Mouse (Mus musculus): ENCODE data around the gene Klf12. TPM values are rescaled to one million over a fixed set of nuclear protein-coding genes. Genes with fewer than 3 reads are reported as not detected.
A peak's percentile ranks its signal among the peaks of the same experiment; 100 is the strongest.

Klf12 gene
- 10 to 100 TPM in 3 of 4 experiments, 1 to 10 TPM in 1; 9.4 to 13.8 (median 12.7) TPM for total RNA-seq (2022)

DNA sequence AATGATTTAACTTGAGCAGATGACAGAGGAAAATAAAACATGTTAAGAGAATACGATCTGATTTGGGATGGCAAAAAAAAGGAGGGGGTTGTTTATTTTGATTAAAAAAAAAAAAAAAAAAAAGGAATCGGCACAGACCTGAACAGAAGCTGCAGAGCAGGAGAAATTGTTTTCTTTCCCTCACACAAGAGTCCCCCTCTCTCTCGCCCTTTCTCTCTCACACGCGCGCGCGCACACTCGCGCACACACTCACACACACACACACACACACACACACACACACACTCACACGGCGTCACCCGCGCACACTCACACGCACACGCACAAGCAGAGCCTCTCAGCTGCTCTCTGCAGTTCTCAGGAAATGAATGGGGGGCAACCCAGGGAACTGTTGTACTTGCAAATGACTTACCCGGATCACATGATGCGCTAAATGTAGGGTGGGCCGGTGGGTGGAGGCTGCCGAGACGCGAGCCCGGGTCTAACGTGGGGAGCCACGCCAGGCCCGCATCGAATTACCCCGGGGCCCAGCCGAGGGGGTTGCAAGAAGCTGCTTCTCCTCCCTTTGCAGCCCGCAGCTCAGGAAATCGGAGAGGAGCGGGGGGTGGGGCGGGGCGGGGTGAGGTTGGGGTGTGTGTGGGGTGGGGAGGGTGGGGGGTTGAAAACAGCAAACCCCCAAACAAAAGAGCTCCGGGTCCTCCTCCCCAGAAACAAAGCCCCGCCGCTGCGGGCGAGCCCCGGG lies at the start of gene Klf12:
Gene Klf12, minus strand, starts transcription at position 561 of the 742 bp plus-strand sequence.
- DNase-seq (ENCODE audit: low spot score in 2 of 2): peak; percentile 68 to 85

DNA sequence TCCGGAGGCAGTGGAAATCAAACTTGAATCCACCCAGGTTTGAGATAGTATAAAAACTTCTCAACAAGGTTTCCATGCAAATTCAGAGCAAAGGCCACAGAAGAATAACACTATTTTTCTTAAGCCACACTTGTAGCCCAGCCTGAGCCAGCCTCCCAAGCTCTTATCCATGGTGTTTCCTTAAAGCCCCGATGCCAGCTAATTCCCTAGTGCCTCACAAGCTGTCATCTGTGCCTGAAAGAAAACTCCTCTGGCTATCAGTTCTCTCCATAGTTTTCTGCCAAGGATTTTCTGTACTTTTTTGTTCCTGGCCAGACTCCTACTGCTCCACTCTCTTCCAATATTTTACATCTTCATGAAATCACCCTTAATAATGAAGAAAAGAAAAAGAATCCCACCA lies 48.9 kb upstream of the Klf12 start:
- peak in 1 of 2 experiments; percentile 5 for DNase-seq (ENCODE audit: low spot score in 2 of 2)

DNA sequence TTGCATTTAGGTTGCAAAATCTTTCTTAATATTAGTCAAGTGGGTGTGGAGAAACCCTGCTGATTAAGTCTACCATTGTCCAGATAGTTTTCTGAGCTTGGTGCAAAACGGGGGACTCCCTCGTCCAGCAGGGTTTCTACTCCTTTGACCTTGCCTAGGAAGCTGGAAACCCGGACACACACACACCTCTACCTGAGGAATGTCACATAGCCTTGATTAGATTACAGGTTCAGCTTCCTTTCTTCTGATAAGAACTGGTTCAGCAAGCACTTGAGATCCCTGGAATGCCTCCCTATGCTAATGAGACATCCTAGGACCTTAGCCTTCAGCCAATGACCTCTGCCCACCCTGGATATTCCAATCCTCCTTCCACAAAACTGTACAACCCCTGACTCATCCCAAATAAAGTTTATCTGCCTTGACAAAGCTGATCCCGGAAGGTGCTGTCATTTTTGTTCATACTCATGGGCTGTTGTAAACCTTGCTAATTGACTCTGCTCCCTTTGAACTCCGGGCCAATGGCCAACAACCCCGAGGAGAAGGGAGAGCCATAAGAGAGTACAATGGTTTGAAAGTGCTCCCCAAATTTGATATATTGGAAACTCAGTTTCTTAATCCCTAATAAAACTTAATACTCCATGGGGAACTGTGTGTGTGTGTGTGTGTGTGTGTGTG lies 44.3 kb upstream of the Klf12 start:
- DNase-seq (ENCODE audit: low spot score in 2 of 2): no peak

DNA sequence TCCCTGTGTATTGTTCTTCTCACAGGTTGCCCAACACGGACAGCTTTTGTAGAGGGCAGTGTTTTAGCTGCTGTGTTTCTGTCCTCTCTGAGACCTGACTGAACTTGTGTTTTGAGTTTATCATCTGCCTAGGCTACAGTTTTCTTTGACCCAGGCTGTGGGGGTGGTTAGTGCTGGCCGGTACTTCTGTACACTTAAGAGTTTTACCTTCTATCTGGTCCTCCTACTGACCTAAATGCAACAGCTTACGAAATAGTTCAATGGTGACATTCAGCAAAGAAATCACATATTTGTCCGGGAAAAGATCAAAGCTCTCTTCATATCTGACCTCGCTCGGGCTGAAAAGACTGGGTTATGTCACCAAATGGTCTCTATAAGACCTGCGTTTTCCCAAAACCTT lies 39.8 kb upstream of the Klf12 start:
- DNase-seq (ENCODE audit: low spot score in 2 of 2): no peak

DNA sequence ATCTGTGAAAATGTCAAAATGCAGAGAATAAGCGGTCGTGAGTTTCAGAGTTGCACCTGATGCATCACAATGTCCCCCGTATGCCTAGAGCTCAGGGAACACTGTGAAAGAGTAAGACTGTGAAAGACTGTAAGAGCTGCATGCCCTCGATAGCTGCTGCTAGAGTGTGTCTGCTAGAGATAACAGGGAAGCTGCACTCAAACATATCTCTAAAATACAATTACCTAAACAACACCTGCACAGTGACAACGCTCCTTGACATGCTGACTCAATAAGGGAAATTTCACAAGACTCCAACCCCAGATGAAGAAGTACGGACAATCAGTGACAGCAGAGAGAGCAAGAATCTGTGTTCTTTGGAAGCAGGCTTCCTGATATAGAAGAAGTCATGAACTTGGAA lies 37.5 kb upstream of the Klf12 start:
- DNase-seq (ENCODE audit: low spot score in 2 of 2): no peak

DNA sequence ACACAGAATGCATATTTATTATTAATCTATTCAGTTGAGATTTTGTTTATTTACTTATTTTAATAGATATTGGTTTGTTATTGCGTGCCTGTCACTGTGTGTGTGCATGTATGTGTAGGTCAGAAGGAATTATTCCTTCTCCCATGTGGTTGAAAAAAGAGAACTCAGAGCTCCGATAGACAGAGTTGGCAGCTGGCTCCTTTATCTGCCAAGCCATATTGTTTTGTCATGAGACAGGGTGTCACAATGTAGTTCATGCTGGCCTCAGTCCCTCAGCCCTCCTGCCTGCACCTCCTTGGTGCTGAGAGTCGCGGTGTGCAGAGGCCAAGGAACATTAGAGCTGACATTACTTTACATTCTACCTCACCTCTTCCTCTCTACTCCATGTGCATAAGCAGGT lies 32.3 kb upstream of the Klf12 start:
- DNase-seq (ENCODE audit: low spot score in 2 of 2): no peak

DNA sequence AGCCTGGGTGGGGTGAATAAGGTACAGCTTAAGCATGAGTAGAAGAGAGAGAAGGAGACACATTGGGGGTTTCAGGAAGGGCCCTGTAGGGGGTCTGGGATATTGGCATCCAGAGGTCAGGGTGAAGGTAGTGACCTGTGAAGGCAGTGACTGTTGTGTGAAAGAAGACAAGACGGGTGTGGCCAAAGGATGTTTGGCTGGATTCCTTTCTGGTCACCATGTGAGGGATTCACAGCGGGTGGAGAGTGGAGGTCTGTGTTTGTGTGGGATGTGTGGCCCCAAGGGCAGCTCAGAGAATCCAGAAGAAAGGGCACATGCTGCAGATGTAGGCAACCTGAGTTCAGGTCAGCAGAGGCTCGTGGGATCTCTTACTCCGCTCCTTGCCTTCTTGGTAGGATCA lies 29.6 kb upstream of the Klf12 start:
- no peak for DNase-seq (ENCODE audit: low spot score in 2 of 2)

DNA sequence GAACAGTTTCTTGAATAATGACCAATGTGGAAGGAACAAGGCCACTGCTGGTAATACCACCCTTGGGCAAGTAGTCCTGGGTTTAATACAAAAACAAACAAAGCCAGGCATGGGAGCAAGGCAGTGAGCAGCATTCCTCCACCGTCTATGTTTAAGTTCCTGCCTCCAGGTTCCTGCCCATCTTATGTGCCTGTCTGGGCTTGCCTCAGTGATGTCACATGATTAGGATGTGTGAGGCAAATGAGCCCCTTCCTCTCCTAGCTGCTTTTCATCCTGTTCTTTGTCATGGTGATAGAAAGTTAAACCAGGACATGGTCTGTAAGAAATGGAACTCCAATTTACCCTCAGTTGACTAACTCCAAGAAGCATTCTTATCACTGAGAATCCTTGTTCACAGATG lies 16.4 kb upstream of the Klf12 start:
- no peak for DNase-seq (ENCODE audit: low spot score in 2 of 2)

DNA sequence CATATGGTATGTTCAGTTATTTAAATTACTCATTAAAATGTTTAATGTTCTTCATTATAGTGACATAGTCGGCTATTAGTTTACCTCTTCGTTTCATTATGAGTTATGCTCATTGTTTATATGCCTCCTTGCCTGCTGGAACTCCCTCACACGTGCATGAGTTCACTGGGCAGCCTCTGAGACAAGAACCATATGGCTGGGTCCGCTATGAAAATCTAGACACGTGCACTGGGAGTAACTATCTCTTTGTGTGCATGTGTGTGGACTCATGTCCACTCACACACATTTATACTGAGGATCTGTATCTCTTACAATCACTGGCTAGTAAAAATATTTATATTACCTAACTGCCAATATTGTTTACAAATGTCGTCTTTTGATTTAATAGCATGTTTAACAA lies 14.4 kb upstream of the Klf12 start:
- no peak for DNase-seq (ENCODE audit: low spot score in 2 of 2)

DNA sequence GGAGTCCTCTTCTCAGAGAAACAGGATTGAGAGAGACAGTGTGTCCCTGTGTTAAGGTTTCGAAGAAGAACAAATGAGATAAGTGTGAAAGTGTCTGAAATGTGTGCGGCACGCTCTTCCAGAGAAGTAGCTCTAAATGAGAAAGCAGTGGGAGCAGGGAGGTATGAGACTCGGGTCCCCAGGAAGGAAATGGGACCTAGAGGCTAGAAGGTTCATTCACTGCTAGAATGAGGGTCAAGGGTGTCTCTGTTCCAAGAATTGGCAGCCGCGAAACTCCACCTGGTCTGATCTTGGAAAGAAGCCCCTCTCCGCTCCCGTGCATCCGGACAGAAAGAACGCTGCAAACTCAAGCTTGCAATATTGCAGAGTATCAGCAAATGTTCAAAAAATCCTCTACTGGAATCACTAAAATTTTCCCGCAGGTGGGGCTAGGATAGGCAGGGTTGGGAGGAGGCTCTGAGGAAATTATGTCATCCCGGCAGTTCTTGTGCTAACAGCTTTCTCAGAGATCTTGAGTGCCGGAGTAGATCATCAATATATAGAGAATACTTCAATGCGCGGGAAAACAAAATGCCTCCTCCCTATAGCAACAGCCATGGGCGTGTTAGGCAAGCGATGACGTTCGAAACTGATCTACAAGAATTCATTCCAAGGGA lies 2.2 kb upstream of the Klf12 start:
- DNase-seq (ENCODE audit: low spot score in 2 of 2): no peak

DNA sequence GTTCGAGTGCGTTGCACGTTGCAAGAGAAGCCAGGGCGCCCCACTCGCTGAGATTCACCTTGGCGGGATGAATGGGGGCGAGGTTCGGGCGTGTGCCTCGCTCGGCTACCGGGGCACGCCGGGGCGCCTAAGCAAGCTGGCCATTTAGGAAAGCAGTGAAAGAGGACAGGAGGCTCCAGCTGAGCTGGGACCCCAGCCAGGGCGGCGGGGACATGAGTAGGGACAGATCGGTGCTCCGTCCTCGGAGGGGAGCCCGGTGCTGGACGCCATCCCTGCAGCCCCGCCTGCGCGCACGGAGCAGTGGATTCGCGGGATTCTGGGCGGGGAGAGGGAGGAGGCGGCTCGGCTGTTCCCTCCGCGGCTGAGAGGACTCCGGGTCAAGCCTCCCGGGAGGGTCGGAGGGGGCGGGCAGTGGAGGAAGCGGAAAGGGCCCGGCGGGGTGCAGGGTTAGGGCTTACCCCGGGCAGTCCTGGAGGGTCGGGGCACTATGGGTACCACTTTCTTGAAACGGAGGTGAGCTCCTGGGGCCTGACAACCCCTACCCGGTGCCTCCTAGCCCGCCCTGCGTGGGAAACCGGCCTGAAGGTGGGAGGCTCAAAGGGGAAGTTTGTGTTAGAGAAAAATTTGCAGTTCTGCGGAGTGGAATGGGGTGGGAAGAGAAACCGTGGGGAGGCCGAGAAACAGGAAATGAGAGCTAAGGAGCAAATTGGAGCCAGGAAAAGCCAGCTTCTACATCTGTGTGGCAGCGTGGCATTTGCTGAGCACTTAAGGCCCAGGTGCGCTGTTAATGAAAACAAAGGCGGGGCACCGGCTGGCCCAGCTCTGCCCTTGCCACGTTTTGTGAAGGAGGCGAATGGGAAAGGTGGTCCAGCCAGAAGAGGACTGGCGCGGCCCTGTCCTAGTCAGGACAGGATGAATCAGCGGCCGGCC lies 1.4 kb upstream of the Klf12 start:
- peak; percentile 67 to 86 for DNase-seq (ENCODE audit: low spot score in 2 of 2)

DNA sequence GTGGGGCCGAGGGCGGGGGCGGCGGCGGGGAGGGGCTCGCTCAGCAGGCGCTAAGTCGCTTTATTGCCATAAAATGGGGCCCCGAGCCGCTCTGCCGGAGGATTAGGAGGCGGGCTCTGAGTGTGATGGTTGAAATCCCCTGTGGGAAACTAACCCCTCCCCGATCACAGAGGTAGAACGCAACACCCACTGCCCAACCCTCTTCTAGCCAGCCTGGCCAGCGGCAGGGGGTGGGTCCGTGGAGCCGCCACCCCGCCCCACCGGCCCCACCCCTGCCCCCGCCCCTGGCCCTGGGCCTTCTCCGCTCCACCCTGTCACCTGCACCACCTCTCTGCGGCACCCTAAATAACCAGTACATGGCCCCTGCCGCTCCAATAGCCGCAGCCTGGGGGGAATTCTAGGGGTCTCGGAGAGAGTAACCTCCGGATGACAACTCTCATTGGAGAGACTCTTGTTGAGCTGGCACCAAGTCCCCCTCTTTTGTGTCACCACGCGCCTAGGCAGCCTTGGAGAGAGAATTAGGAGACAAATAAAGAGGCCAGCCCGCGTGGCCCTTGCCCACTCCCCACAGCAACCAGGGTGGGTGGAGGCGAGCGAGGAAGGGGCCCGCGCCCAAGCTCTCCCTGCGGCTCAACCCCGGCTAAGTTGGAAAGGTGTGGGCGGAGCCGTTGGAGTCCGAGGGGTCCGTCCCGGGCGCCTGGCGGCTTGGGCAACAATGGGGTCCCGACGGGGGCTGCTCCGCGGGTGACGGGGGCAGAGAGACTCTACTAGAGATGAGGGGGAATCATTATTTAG lies 579 bp upstream of the Klf12 start:
- DNase-seq (ENCODE audit: low spot score in 2 of 2): peak; percentile 50 to 68

DNA sequence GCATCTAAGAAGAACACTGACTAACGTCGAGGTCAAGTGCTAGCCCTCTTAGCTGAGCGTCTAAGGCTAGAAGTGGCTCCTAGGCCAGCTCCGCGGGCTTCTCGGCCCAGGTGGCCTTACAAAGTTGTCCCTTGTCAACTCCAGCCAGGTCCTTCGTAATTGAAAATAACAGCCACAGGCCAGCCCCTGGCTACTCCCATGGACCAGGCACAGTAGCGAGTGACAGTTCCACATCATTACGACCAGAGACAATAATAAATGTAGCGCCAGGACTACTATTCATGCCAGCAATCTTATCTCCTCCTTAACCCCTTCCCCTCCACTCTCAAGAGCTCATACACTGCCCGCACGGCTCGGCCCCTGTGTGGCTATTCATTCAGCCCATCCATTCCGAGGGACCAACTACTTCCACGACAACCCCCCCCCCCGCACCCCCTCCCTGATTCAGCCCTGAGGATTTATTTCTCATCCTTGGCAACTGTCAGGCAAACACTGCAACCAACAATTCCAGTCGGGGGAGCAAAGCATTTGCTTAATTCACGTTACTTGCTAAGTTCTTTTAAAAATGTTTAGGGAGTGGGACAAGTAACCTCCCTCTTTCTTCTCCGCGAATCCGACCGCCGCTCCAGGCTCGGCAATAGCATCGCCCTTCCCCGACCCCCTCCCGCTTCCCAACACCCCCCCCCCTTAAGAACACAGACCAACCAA lies 914 bp downstream of the Klf12 start:
- peak; percentile 14 to 16 for DNase-seq (ENCODE audit: low spot score in 2 of 2)

DNA sequence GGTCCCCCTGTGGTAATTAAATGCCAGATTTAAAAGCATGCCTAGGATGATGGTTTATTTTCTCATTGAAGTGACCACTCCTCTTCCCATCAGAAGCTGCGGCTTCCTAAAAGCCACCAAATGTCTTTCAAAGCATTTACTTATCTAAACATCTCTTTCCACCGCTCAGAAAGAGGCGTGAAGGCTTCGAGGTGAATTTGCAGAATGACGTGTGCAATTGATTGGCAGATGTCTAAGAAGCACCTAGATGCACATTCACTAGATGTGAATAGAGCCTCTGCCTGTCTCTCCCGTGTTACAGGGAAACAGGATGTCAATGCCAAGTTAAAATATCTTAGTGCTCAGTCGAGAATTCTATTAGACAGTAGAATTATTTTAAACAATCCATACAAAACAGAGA lies 1.8 kb downstream of the Klf12 start:
- no peak for DNase-seq (ENCODE audit: low spot score in 2 of 2)

DNA sequence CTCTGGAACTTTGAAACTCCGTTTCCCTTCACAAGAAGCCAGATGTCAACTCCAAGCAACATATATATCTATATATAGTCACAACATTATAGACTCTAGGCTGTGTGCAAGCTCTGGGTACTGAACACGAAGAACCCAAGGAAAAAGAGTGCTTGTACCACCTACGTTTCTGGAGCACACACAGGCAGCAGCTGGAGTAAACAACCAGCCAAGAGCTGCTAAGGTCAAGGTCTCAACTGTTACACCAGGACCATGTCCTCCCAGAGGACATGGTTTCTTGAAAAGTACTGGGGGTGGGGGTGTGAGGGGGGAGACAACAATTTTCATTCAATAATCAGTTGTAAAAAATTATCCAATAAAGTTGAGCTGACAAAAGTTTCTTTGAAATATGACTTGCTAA lies 2.7 kb downstream of the Klf12 start:
- DNase-seq (ENCODE audit: low spot score in 2 of 2): no peak

DNA sequence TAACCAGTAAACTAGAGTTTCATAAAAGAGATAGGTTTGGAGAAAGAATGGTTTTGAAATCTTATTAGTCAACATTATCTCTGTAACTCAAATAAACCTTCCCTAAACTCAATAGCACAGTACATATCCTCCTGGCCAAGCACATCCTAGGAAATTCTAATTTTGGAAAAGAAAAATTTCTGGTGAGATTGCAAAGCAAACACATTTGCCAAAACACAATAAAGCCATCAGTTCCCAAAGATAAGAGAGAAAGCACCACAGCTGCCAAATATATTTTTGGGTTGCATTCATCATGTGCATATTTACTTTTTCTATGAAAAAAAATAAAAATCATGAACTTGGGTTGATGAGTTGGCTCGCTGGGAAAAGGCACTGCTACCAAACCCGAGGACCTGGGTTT lies 10.3 kb downstream of the Klf12 start:
- DNase-seq (ENCODE audit: low spot score in 2 of 2): no peak

DNA sequence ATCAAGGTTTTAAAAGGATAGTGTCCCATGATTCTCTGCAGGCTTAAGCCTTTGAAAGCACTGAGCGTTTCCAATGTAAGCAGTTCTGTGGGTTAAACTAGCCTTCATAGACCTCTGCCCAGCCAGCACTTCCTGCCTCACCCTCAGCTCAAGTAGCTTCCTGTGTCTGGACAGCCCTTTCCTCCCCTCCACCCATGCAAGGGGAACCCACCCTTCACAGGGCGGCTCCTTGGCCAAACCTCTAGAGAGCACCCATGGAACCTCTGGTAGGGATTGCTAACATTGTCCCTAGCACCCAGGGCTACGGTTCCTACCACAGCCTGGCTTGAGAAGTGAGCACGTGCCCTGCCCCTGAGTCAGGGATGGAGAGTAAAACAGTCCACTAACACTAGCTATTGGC lies 23.9 kb downstream of the Klf12 start:
- no peak for DNase-seq (ENCODE audit: low spot score in 2 of 2)

DNA sequence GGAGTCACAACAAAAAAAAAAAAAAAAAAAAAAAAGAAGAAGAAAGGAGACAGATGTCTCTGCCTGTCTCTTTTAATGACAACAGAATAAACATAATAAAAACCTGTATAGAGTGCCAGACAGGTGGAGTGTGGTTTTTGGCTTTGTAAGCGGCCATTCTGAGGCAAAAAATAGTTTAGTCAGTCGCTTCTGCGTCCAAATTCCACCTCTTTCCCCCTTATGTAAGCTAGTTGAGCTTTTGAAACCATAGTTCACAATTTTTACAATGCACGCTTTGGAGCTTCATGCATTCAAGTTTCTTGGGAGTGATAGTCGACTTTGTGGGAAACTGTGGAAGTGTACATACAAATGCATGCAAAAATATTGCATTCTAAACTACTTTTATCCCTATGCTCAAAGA lies 41.4 kb downstream of the Klf12 start:
- DNase-seq (ENCODE audit: low spot score in 2 of 2): no peak

DNA sequence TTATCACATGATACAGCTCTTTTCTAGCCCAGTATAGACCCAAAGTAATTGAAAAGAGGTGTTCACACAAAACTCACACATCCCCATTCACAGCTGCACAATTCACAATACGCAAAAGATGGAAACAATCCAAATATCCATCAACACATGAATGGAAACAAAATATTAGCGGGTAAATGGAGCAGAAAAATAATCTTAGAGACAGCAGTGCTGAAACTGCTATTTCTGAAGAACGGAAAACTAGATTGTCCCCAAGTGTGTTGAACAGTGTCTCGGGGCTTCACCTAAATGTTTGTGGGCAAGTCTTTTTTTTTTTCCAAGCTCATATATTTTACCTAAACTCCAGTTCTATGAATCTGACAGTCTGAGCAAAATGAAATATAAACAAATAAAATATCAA lies 44.6 kb downstream of the Klf12 start:
- no peak for DNase-seq (ENCODE audit: low spot score in 2 of 2)

DNA sequence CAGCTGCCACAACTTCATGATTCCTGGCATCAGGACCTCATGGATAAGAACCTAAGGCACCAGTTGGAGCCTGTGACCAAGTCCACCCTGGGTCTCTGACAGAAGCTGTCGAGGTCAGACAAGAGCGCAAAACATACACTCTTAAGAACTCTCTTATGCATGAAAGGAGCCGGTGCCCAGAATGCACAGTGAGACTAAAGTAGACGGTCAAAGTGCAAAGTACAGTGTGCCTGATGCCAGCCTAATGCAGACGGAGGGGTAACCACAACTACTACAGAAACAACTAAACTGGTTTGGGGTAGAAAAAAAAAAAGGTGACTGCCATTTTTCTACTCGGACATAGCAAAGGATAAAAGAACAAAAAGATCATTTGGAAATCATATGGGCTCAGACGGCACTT lies 47.7 kb downstream of the Klf12 start:
- no peak for DNase-seq (ENCODE audit: low spot score in 2 of 2)
